Mouse (Mus musculus) gastrocnemius, adult 8-10 months (tissue): ENCODE results near the gene Lrch1. TPM values are rescaled to one million over a fixed set of nuclear protein-coding genes. Genes with fewer than 3 reads are reported as not detected.

ENCODE experiments used
- DNase-seq, 2 experiments: peaks; one replicate each; pipeline ENCODE4 v3.0.0; 2022; ENCODE audit warnings: low spot score in 2 of 2
- total RNA-seq, 4 experiments: library from RNA; stranded (reverse); gene quantifications; 2 replicates each; pipeline ENCODE4 v1.2.4; 2022

The Lrch1 gene
- total RNA-seq, 4 experiments from 2014 or later: 1.8 to 3.1 (median 2.5) TPM

DNA sequence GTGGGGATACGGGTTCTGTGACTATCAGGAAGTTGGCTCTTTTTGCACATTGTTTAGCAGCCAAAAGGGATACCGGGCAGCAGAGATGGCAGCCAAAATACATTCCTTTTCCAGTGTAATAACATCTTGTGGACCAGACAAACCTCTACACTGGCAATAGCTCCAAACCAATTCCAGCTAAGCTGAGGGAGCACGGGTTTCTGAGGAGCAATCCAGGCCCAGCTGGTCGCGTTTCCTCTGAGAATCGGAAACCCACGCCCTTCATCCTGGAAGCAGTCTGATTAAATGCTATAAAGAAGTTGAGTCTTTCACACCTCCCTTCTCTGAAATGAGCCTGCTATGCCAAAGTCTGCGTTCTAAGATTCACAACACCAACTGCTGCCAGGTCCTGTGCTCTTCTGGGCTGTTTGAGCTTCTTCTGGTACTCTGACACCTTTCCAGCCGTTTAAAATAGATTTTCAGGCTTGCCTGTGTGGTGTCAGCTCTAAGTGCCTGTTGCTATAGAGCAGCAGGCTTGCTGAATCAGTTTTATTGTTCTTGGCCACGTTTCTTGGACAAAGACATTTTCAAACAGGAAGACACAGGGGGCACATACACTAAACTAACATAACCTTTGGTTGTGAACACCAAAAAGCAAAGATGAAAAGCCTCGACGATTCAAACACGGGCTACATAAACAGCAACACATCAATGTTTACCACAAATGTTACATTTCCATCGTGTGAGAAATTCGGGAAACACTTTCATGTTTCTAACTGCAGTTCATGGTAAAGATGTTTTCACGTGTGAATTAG, 94.5 kb downstream of the Lrch1 start:
- no peak for DNase-seq

DNA sequence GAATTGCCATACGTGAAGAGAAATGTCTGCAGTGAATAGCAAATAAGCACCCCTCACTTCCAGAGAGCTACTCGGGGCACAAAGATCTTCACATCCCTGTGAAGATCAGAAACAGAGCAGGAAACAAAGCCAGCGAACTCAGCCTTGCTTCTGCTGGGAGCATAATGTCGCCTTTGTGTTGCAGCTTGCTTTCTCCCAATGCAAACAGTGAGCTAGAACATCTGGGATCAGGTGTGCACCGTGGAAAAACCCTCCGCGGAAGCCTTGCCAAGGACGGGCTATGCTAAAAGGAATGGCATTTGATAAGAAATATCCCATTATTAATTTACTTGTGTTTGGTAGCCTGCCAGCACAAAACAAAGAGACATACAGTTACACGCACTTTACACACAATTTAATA, 95.8 kb downstream of the Lrch1 start:
- no peak for DNase-seq

DNA sequence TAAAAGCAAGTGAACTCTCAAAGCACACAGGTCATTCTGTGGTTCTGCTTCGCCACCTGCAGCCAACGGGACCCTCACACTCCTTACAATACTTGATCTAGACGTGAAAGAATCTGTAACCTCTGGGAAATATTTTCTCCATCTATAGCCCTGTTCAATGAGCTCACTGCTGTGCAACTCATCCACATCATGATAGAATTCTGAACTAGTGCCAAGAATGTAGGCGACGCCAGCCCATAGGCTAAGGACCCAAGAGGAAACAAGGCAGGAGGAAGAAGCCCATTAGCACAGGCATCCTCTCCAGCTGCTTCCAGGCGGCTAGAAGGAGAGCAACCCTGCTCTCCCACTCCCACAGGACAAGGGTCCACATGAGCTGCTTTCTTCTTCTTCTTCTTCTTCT, 98.7 kb downstream of the Lrch1 start:
- DNase-seq: no peak

DNA sequence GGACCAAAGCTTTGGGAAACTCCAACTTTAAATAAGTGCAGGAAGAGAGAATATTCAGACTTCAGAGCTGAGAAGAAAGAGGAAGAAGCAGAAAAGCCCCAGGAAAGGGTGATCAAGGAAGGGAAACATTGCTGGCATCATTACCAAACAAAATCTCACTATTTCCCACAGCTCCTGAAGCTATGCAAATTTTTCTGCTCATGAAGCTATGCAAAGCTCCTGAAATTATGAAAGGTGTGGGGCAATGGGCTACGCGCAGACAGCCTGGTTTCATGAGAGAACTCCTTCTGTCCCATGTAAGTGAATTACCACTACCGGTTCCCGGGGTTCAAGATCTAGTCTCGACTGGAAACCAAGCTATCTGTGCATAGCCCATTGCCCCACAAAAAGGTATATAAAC, 99.5 kb downstream of the Lrch1 start:
- DNase-seq: no peak

DNA sequence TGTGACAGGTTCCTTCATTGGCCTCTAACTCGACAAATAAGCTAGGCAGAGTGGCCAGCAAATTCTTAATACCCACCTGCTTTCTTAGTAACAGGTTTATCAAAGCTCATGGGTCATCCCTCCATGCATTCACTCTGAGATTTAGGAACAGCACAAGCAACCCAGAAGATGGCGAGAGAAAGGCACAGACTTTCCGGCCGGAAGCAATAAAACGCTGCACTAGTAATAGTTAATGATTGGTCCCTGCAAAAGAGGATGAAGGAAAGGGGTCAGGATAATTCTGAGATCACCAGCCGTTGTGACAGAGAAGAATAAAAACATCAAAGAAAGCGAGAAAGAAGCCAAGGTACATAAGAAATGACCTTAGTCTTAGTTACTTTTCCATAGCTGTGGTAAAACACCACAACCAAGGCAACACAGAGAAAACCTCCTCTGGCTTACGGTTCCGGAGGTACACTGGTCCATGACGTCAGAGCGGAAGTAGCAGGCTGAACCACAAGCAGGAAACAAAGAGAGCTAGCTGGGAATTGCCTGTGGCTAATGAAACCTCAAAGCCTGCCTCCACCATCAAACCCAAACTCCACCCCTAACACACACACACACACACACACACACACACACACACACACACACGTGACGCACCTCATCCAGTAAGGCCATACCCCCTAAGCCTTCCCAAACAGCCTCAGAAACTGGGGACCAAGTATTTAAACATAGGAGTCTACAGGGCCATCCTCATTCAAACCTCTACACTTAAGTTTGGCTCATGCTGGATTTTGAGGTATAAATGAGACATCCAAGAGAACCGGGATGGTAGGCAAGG, 100.2 kb downstream of the Lrch1 start:
- DNase-seq: no peak

DNA sequence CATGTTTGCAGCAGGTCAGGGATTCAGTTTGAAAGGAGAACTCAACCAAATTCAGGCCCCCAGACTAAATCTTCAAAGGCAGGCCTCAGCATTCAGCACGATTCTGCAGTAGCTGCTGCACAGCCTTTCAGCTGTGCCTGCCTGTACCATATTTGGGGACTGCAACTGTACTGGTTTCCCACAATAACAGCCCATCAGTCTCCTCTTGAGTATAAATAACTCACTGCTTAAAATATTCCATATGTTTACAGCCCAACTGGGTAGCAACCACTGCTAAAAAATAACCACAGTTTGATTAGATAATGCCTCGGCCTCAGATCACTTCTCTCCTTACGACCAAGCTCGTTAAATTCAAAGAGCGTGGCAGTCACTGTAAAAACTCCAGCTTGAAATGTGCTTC, 101.0 kb downstream of the Lrch1 start:
- no peak for DNase-seq

DNA sequence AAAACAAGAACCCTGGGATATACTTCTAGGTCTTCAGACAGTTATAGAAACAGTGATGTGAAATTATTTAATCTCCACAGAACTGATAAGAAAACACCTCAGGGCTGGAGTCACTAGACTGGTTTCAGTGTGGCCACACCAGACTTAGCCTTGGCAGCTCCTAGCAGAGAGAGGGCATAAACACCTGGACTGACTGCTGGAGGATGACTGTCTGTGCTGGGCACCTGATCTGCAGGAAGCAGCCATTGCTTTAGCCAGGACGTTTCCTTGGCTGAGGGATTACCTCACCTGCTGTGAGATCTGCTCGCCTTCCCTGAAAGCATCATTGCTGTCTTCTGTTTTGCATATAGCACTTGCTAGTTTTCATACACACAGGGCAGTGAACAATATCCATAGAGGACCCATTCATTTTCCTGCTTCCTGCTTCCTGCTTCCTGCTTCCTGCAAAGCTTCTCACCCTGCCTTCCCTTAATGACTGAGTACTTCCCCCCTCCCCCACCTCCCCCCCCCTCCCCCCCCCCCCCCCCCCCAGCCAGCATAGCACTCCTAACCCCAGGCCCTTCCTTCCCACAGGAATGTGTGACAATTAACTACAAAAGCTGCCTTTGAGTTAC, 101.9 kb downstream of the Lrch1 start:
- no peak for DNase-seq

DNA sequence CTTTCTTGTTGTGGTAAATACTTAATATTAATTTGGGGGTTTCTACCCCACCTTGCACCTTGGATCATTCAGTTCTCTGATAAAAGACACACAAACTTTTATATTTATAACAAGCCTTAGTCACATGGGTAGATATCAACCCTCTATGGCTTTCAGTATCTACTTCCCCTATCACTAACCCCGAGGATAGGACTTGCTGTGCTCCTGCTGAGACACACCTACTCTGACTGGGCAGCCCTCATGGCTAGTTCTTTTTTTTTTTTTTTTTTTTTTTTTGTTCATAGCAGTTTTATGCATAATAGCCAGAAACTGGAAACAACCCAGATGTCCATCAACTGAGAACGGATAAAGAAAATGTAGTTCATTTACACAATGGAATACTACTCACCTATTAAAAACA, 106.0 kb downstream of the Lrch1 start:
- DNase-seq: no peak

DNA sequence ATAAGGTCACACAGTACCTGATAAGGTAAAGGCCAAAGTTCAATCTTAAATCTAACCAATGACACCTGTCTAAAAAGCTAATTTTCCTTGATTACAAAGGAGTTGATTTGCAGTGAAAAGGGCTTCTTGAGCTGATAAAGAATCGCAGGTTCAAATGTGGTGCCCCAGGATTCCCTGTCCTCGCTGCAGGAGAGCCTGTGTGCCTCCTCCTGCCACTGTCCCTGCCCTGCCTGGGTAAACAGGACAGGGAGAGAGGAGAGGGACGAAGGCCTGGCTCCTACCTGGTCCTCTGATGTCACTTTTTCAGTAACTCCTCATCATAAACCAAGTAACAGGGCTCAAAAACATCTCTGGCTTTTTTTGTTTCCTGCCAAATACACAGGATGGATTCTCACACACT, 106.4 kb downstream of the Lrch1 start:
- no peak for DNase-seq

DNA sequence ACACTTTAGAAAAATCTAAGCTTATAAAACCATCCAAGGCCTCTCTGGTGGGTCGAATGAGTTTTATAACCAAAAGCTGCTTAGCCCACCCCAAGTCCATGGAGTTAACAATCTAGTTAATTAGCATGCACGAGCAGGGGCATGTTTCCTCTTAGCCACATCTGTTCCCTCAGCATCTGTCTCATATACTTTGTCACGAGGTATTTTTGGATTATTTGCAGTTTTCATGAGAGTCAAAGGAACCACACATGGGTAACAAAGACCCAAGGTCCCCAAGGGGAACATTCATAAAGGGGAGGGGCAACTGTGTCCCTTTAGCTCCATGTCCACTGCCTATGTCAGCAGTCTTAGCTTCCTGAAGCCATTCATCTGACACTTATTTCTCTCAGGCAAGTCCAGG, 106.9 kb downstream of the Lrch1 start:
- no peak for DNase-seq

DNA sequence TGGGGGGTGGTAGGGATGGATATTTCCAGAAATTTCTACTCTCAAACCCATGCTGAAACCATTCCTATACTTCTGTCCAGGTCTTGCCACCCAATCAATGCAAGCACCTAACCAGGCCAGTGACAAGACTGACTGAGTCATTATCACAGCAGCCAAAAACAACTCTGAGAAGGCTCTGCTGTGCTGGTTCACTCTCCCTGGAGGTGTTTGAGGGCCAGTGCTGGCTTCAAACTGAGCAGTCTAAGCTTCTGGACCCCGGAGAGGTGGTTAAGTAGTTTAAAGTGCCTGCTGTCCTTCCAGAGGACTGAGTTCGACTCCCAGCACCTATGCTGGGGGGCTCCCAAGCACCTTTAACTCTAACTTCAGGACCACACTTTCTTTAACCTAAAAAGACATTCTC, 107.3 kb downstream of the Lrch1 start:
- DNase-seq: no peak

DNA sequence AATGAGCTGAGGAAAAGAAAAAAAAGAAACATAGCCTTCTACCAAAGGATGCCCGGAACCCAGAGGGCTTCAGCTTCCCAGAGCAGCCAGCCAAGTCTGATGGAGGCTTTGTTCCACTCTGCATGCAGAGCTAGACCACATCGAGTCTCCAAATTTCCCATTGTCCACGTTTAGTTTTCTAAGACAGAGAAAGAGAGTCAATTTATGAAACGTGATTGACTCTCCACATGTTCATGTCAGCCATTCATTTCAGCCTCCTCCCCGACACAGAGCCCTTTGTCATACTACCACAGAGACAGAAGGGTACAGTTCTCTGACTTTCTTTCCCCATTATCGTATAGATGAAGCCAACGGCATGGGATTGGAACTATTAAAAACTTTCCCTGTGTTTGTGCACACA, 108.9 kb downstream of the Lrch1 start:
- no peak for DNase-seq

DNA sequence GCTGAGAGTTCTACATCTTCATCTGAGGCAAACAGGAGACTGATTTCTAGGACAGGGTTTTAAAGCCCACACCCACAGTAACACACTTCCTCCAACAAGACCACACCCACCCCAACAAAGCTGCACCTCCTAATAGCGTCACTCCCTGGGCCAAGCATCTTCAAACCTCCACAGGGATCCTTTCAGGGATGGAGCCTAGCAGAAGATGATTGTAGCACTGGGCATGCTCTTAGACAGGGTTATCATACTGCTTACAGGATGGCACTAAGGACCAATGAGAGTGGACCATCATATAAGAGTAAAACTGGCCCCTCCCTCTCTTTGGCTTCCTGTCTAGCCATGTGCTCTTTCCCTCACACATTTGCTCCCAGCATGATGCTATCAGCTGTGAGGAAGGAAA, 112.7 kb downstream of the Lrch1 start:
- DNase-seq: no peak

DNA sequence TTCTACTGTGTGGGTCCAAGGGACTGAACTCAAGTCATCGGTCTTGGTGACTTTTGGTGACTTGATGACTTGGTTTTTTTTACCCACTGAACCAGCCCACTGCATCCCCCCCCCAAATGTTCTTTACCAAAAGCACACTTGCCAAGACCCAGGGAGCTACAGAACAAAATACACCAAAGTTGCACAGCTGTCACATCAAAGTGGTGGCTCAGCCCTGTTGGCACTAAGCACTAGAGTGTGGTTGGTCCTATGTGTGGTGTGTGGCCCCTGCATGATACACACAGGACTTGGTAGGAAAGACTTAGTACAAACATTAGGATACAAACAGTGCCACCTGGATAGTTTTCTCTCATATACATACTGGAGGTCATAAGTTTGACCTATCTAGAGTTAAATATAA, 113.5 kb downstream of the Lrch1 start:
- DNase-seq: no peak

DNA sequence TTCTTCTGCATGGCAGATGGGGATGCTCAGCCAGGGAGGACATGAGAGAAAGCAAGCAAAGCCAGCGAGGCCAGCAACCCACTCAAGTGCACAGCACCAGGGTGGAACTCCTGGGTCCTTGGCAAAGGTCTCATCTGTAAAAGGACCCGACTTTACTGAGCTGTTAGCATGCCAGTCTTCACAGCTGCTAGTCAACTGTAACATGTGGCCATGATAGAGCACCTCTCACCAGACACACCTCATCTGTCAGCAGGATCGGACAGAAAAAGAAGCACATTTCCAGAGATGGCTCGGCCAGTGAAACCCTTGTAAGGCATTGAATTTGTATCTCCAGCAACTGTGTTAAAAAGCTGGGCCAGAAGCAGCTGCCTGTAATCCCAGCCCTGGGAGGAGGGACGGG, 116.0 kb downstream of the Lrch1 start:
- DNase-seq: no peak

DNA sequence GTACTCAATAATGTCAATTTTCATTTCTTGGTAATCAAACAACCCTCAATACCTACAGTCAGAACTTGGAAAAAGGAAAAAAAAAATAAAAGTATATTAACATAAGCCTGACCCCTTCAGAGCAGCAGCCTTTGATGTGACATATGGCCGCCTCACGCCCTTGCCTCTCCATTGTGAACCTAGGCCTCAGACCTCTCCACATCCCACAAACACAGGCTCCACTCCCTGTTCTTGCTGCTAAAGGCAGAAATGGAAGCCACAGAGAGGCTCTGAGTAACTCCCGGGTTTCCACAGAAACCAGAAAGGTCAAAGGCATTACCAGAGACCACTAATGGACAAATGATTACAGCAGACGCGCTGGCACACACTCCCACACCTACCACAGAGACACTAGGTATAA, 116.6 kb downstream of the Lrch1 start:
- DNase-seq: no peak

DNA sequence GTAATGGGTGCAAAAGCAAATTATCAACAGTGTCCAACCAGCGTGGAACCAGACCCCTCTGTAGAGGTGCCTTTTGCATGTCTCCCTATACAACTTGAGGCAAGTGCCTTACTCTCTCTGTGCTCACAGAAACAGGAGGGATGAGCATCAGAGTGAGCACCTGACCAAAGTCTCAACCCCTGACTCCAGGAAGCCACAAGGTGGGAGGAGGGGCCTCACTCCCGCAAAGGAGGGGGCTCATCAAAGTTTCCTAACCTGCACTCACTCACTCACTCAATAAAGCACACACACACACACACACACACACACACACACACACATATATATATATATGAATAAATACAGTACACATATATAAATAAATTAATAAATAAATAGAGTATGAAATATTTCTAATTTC, 117.1 kb downstream of the Lrch1 start:
- no peak for DNase-seq

DNA sequence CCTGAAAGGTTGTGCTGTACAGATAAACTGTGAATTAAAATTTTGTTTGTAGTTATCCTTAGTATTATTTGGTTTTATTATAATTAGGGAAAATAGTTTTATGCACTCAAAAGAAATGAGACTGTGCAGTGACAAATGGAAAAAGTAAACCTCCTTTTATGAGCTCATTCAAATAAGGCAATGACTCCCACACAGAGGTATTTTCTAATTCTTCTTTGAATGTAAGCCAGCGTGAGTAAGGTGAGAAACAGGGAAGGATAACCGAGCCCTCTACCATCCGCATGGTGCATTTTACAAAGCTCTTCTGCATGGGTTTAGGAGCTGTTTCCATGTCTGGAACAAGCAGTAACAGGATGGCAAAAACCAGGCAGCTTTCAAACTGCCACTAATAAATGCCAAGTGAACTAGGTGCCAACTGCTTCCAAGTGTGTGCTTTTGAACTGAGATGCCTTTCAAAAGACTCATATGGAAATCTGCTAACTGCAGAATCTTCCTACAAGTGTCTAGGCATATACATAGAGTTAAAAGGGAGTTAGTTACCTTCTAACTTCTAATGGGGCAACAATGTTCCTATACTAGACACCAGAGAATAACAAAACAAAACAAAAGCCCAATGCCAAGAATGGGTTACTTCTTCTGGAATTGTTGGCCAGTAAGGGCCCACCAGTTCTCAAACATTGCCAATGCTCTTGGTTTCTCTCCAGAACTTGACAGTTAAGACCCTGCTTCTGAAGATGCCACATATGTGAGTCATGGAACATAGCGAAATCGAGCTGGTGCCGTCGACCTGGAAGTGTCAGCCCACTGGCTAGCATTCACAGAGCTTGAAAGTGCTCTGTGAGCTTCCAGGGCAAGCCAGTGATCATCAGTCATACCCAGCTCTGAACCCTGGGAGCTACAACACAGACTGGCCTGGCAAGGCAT, 124.7 kb downstream of the Lrch1 start:
- no peak for DNase-seq

DNA sequence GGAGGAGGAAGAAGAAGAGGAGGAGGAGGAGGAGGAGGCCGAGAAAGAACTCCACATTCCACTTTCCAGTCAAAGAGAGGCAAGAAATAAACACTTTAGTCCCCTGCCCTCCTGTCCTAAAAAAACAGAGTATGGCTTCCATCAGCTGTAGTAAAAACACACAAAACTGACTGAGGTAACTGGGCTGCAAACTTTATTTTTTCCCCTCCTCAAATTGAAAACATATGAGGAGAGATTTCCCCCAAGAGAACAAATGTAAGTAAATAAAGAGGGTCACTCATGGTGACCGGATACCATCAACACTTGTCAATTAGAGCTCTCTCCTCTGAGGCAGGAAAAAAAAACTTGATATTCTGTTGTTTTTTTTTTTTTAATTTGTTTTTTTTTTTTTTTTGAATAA, 125.6 kb downstream of the Lrch1 start:
- DNase-seq: no peak

DNA sequence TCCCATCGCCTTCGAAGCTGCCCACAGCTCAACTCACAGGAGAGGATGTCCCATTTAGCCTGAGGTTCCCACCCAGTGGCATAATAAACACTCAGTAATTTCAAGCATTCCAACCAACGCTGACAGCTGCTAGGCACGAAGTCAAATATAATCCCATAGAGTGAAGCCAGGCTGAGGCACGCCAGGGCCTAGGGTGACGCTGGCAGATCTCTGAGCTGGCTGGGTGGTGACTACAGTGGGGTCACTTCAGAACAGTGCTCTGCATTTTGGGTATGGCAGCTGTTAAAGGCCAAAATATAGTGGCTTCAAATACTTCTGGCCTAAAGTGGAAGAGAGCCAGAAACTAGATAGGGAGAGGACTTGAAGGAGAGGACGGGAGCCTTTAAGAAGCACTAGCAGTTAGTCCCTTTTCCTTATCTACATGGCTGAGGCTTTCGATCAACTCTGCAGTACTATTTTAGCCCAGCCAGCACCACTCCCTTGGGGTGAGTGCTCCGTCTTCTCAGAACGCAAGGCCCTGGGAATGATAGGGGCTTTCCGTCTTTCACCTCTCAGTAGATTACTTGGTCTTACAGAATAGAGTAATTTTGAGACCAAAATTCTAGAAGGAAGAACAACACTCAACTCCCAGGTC, 127.4 kb downstream of the Lrch1 start:
- DNase-seq: peak in 1 of 2 experiments; percentile 16

DNA sequence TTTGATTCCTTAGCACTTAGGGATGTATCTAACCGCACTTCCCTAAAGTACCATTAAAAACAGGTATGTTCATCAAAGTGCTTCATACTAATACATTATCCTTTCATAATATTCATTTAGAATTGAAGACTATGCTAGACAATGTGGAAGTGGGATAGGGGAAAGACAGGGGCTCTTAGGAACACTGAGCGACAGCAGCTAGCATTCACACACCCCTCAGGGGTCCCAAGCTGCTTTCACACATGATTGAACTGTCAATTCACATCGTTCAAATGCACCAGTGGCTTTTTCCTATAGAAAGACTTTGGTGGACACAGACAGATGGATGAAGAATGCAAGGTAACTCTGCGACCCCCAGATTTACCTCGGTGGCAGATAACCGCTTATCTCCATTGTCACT, 131.0 kb downstream of the Lrch1 start:
- no peak for DNase-seq
